Mouse (Mus musculus): ENCODE results near the gene Zic2. TPM values are rescaled to one million over a fixed set of nuclear protein-coding genes. Genes with fewer than 3 reads are reported as not detected.

Gene Zic2
- total and polyA plus RNA-seq, 3 experiments = 0.13 TPM; not detected in 2

DNA sequence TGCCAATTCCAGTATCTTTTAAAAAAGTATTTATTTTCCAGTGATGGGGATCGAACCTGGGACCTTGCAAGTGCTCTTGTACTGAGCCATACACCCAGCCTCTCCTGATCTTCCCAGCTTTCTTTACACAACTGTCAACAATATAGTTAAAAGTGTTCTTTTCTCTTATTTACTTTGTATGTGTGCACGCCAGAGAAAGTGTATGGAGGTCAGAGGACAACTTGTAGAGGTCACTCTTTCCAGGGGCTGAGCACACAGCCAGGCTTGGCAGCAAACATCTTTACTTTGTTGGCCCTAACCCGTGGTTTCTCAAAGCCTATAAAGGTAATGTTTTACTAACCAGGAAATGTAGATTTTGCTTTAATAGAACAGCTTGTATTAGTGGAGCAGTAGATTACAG is 36.3 kb downstream of the Zic2 start:
- no peak overlapping the region for H3K27ac ChIP-seq (ENCODE audit: insufficient read depth, low read depth)
- H3K9ac ChIP-seq (ENCODE audit: insufficient read depth, low read depth) = no peak overlapping the region
- no peaks in the 10 kb centered on the region for H3K79me2 ChIP-seq (replicated peaks; ENCODE audit: control insufficient read depth, extremely low read depth, insufficient read depth, poor library complexity, severe bottlenecking)
- H3K4me2 ChIP-seq (ENCODE audit: insufficient read depth, low read depth, poor library complexity, severe bottlenecking) = no peak overlapping the region
- peaks cover 1% of the 10 kb centered on the region for H3K27me3 ChIP-seq (replicated peaks)
- dilution Hi-C loops (cut with MboI; ENCODE audit: extremely low pct_ligation_motif_present, extremely low pct_unique_long_range_greater_than_20kb, low sequenced_read_pairs) = no loop called here
- H3K36me3 ChIP-seq (replicated peaks in 1 of 2; ENCODE audit: control insufficient read depth in 1 of 2, insufficient read depth in 1 of 2, low read length in 1 of 2) = no peaks in the 10 kb centered on the region
- H3K9me3 ChIP-seq (replicated peaks; ENCODE audit: low read length) = no peaks in the 10 kb centered on the region
- in situ Hi-C loops (cut with MboI; ENCODE audit: low pct_ligation_motif_present, low pct_unique_long_range_greater_than_20kb, low sequenced_read_pairs) = loop anchor here (25.0 kb wide), 1 partner anchor 376 kb away; no protein-coding TSS in a partner anchor
- H3K4me3 ChIP-seq (replicated peaks in 1 of 3; ENCODE audit: low read depth in 2 of 3, low read length in 2 of 3, poor library complexity in 1 of 3) = no peak overlapping the region
- no peaks in the 10 kb centered on the region for H3K4me1 ChIP-seq (ENCODE audit: control insufficient read depth in 1 of 2, insufficient read depth in 2 of 2)
- no peak for DNase-seq (ENCODE audit: extremely low read depth)
- TF ChIP-seq CTCF (conservative IDR thresholded peaks at IDR 0.05 in 1 of 2, IDR thresholded peaks at IDR 0.05 in 1 of 2; ENCODE audit: low read depth in 2 of 2, low read length in 2 of 2) (no peak), E2F4 (IDR thresholded peaks at IDR 0.05; ENCODE audit: insufficient replicate concordance, low read depth, low read length) (no peak), SIN3A (IDR thresholded peaks at IDR 0.05; ENCODE audit: low read length) (no peak), TCF12 (IDR thresholded peaks at IDR 0.05; ENCODE audit: low read depth, low read length) (no peak), HCFC1 (IDR thresholded peaks at IDR 0.05; ENCODE audit: low read depth, low read length) (no peak), RCOR1 (conservative IDR thresholded peaks at IDR 0.05; ENCODE audit: low read depth, low read length) (no peak), JUND (conservative IDR thresholded peaks at IDR 0.05; ENCODE audit: low read depth, low read length) (no peak), MAFK (IDR thresholded peaks at IDR 0.05; ENCODE audit: insufficient replicate concordance, low read length) (no peak), UBTF (IDR thresholded peaks at IDR 0.05; ENCODE audit: low read depth, low read length) (no peak), MEF2A (IDR thresholded peaks at IDR 0.05; ENCODE audit: borderline replicate concordance, low read depth, low read length) (no peak), TBP (conservative IDR thresholded peaks at IDR 0.05; ENCODE audit: low read depth, low read length) (no peak), IRF4 (IDR thresholded peaks at IDR 0.05; ENCODE audit: low read depth, low read length) (no peak), NELFE (IDR thresholded peaks at IDR 0.05; ENCODE audit: low read depth, low read length) (no peak), ZNF384 (IDR thresholded peaks at IDR 0.05; ENCODE audit: low read depth, low read length) (no peak), ETS1 (conservative IDR thresholded peaks at IDR 0.05; ENCODE audit: low read depth, low read length) (no peak)

DNA sequence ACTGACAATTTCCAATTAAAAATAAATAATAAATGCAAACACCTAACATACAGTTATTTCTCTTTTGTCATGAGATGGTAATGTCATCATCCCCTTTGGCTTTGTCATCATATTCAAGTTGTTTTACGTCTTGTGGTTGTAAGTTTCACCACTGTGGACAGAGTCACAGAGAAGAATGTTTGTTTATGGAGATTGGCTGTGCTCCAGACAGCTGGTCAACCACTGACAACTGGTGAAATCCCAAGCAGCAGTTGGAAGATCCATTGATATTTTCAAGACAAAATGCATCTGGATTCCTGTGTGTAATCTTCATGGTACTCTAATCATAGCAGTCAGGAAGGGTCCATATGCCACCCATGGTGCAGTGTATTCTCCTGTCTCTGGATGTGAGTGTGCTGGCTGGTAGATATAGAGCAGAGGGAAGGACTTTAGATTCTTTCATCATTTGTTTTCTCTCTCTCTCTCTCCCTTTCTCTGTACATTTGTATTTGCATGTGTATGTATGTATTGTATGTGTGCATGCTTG is 38.3 kb downstream of the Zic2 start:
- in situ Hi-C loops (cut with MboI; ENCODE audit: low pct_ligation_motif_present, low pct_unique_long_range_greater_than_20kb, low sequenced_read_pairs) = loop anchor here (25.0 kb wide), 1 partner anchor 374 kb away; no protein-coding TSS in a partner anchor
- TF ChIP-seq MYC (IDR thresholded peaks at IDR 0.05; ENCODE audit: low read depth, low read length) (no peak), NRF1 (IDR thresholded peaks at IDR 0.05; ENCODE audit: low read depth, low read length) (no peak)
- H3K9me3 ChIP-seq (replicated peaks; ENCODE audit: low read length) = no peaks in the 10 kb centered on the region

More for the DNA sequence above, 38.3 kb downstream of the Zic2 start:
- no peaks in the 10 kb centered on the region for H3K79me2 ChIP-seq (replicated peaks; ENCODE audit: control insufficient read depth, extremely low read depth, insufficient read depth, poor library complexity, severe bottlenecking)
- no peaks in the 10 kb centered on the region for H3K4me1 ChIP-seq (ENCODE audit: control insufficient read depth in 1 of 2, insufficient read depth in 2 of 2)
- no peak overlapping the region for H3K4me3 ChIP-seq (replicated peaks in 1 of 3; ENCODE audit: low read depth in 2 of 3, low read length in 2 of 3, poor library complexity in 1 of 3)
- dilution Hi-C loops (cut with MboI; ENCODE audit: extremely low pct_ligation_motif_present, extremely low pct_unique_long_range_greater_than_20kb, low sequenced_read_pairs) = no loop called here
- no peak overlapping the region for H3K9ac ChIP-seq (ENCODE audit: insufficient read depth, low read depth)
- H3K27ac ChIP-seq (ENCODE audit: insufficient read depth, low read depth) = no peak overlapping the region
- no peaks in the 10 kb centered on the region for H3K36me3 ChIP-seq (replicated peaks in 1 of 2; ENCODE audit: control insufficient read depth in 1 of 2, insufficient read depth in 1 of 2, low read length in 1 of 2)
- no peak for DNase-seq (ENCODE audit: extremely low read depth)
- peaks cover 1% of the 10 kb centered on the region for H3K27me3 ChIP-seq (replicated peaks)
- H3K4me2 ChIP-seq (ENCODE audit: insufficient read depth, low read depth, poor library complexity, severe bottlenecking) = no peak overlapping the region
